Mouse (Mus musculus): ENCODE data around the gene Ddc. TPM values are rescaled to one million over a fixed set of nuclear protein-coding genes. Genes with fewer than 3 reads are reported as not detected.

Ddc gene
- polyA plus RNA-seq, 1 experiment from 2014 or later, result 10.2 TPM

DNA sequence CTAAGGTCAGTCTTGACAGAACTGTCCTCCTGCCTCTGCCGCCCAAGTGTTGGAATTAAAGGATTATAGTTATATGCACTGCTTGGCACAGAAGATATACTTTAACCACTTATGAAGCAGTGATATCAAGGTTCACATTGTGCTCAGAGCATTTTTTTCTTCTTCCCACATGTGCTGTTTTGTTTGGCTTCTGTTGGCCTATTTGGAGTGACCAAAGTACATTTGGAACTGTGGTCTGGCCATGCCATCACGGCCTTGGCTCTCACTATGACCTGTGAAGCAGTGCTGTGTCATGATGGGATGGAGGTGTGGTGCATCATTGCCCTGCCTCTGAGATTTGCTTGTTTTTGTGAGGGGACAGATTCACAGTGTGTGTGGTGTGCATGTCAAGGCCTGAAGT is 30.6 kb upstream of the Ddc start:
- H3K27ac ChIP-seq (replicated peaks; ENCODE audit: low read depth, low read length), result no peak overlapping the region
- no peaks in the 10 kb centered on the region for H3K9me3 ChIP-seq (ENCODE audit: control insufficient read depth, low read length)
- H3K4me2 ChIP-seq (ENCODE audit: low read depth, severe bottlenecking), result no peak overlapping the region
- ATAC-seq (ENCODE audit: insufficient number of reproducible peaks, low FRiP score, low TSS enrichment, low read depth) (no peak), DNase-seq (ENCODE audit: low spot score) (no peak)
- 92% methylated on average over 2 of the region's 2 CpGs for WGBS
- peaks cover 3% of the 10 kb centered on the region; the same call in 1 of the 2 replicates for H3K4me1 ChIP-seq (ENCODE audit: control insufficient read depth, insufficient read depth, low read length)
- H3K27me3 ChIP-seq (ENCODE audit: control insufficient read depth, insufficient read depth, low read length), result no peaks in the 10 kb centered on the region
- H3K4me3 ChIP-seq (ENCODE audit: low read depth, low read length), result no peak overlapping the region
- H3K36me3 ChIP-seq (ENCODE audit: control insufficient read depth, insufficient read depth, low read length), result peaks cover 3% of the 10 kb centered on the region; the same call in 1 of the 2 replicates
- H3K9ac ChIP-seq (ENCODE audit: low read length), result no peak overlapping the region

DNA sequence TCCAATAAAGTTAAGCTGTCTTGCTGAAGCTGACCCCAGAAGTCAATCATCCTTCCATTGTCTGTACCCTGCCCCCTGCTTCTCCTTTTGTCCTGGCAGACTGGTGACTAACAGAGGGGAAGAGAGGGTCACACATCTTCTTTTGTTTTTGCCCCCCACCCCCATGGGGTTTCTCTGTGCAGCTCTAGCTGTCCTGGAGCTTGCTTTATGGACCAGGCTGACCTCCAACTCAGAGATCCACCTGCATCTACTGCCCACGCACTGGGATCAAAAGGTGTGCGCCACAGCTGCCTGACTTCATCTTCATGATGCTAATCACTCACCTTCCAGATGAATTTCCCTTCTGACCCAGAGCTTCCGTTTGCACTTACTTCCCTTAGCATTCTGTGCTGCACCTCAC is 26.0 kb upstream of the Ddc start:
- ATAC-seq (ENCODE audit: insufficient number of reproducible peaks, low FRiP score, low TSS enrichment, low read depth), result no peak
- WGBS, result 68% methylated on average over 3 of the region's 3 CpGs
- DNase-seq (ENCODE audit: low spot score), result no peak

DNA sequence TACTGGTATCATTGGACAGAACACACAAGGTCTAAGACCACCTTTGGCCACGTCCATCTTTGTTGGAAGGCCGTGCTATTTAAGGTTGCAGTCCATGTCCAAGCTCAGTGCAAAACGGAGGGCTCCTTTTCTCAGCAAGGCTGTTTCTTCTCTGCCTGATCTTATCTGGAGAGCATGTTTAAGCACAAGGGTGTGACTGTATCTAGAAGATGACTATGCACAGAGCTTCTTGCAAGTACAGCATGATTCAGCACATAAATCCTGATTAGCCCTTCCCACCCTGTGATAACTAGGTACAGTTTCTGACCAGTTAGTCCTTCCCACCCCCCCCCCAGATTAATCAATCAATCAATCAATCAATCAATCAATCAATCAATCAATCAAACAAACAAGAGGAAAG is 25.4 kb upstream of the Ddc start:
- no peak overlapping the region for H3K4me2 ChIP-seq (ENCODE audit: low read depth, severe bottlenecking)
- ATAC-seq (ENCODE audit: insufficient number of reproducible peaks, low FRiP score, low TSS enrichment, low read depth) (no peak), DNase-seq (ENCODE audit: low spot score) (no peak)
- no peaks in the 10 kb centered on the region for H3K27me3 ChIP-seq (ENCODE audit: control insufficient read depth, insufficient read depth, low read length)
- WGBS, result 87% methylated on average over 3 of the region's 3 CpGs
- no peaks in the 10 kb centered on the region for H3K4me1 ChIP-seq (ENCODE audit: control insufficient read depth, insufficient read depth, low read length)
- no peaks in the 10 kb centered on the region for H3K36me3 ChIP-seq (ENCODE audit: control insufficient read depth, insufficient read depth, low read length)
- no peak overlapping the region for H3K4me3 ChIP-seq (ENCODE audit: low read depth, low read length)
- H3K9ac ChIP-seq (ENCODE audit: low read length), result no peak overlapping the region
- H3K9me3 ChIP-seq (ENCODE audit: control insufficient read depth, low read length), result no peaks in the 10 kb centered on the region
- H3K27ac ChIP-seq (replicated peaks; ENCODE audit: low read depth, low read length), result no peak overlapping the region

More for the DNA sequence above, 26.0 kb upstream of the Ddc start:
- H3K9ac ChIP-seq (ENCODE audit: low read length), result no peak overlapping the region
- H3K4me1 ChIP-seq (ENCODE audit: control insufficient read depth, insufficient read depth, low read length), result no peaks in the 10 kb centered on the region
- no peak overlapping the region for H3K4me3 ChIP-seq (ENCODE audit: low read depth, low read length)
- no peak overlapping the region for H3K4me2 ChIP-seq (ENCODE audit: low read depth, severe bottlenecking)
- no peaks in the 10 kb centered on the region for H3K27me3 ChIP-seq (ENCODE audit: control insufficient read depth, insufficient read depth, low read length)
- H3K36me3 ChIP-seq (ENCODE audit: control insufficient read depth, insufficient read depth, low read length), result no peaks in the 10 kb centered on the region
- H3K9me3 ChIP-seq (ENCODE audit: control insufficient read depth, low read length), result no peaks in the 10 kb centered on the region
- no peak overlapping the region for H3K27ac ChIP-seq (replicated peaks; ENCODE audit: low read depth, low read length)

DNA sequence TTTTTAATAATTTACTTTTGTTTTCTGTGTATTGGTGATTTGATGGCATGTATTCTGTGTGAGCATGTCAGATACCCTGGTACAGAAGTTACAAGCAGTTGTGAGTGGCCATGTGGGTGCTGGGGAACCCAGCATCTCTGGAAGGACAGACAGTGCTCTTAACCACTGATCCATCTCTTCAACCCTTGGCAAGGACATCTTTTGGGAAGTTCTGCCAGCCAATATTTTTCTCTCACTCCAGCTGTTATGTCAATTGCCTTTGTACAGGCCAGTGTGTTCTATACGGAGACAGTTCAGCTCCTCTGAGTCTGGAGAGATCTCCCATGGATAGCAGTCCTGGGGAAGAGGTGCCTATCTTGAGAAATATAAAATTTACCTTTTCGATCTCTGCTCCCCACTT is 24.2 kb upstream of the Ddc start:
- H3K27me3 ChIP-seq (ENCODE audit: control insufficient read depth, insufficient read depth, low read length), result no peaks in the 10 kb centered on the region
- H3K27ac ChIP-seq (replicated peaks; ENCODE audit: low read depth, low read length), result no peak overlapping the region
- DNase-seq (ENCODE audit: low spot score), result no peak
- ATAC-seq (ENCODE audit: insufficient number of reproducible peaks, low FRiP score, low TSS enrichment, low read depth), result no peak
- H3K4me3 ChIP-seq (ENCODE audit: low read depth, low read length), result no peak overlapping the region
- no peaks in the 10 kb centered on the region for H3K4me1 ChIP-seq (ENCODE audit: control insufficient read depth, insufficient read depth, low read length)
- no peak overlapping the region for H3K4me2 ChIP-seq (ENCODE audit: low read depth, severe bottlenecking)
- no peak overlapping the region for H3K9ac ChIP-seq (ENCODE audit: low read length)
- no peaks in the 10 kb centered on the region for H3K9me3 ChIP-seq (ENCODE audit: control insufficient read depth, low read length)
- 89% methylated on average over 2 of the region's 2 CpGs for WGBS
- no peaks in the 10 kb centered on the region for H3K36me3 ChIP-seq (ENCODE audit: control insufficient read depth, insufficient read depth, low read length)

DNA sequence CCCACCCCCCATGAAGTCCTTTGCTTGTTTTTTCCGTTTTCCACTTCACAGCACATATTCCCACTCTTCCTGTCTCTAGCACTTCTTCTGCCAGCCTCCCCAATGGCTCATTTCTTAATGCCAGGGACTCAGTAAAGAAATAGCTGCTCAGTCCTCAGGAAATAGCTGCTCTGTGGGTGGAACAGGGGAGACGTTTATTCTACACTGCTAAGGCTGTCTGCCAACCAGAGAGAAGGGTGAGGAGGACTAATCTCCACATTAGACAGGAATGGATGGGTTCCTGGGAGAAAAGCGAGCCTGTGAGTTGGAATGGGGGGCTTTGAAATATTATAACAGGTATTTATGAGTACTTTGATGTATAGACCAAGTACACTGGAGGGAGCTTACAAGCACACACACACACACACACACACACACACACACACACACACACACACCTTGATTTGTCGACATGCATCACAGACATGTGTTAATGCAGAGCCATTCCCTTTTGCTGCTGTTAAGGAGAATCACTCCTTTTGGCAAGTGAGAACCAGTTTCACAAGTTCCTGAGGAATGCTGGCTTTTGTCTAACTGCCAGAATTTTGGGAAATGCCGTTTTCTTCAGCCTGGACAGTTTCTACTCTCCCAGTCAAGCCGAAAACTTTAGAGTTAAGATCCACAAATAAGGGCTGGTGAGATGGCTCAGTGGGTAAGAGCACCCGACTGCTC is 9.9 kb upstream of the Ddc start:
- Histone ChIP-seq H3K27me3 (ENCODE audit: control insufficient read depth, insufficient read depth, low read length) (no peaks in the 10 kb centered on the region), H3K36me3 (ENCODE audit: control insufficient read depth, insufficient read depth, low read length) (no peaks in the 10 kb centered on the region), H3K9me3 (ENCODE audit: control insufficient read depth, low read length) (no peaks in the 10 kb centered on the region; the same call in 1 of the 2 replicates), H3K4me3 (ENCODE audit: low read depth, low read length) (no peak overlapping the region), H3K27ac (replicated peaks; ENCODE audit: low read depth, low read length) (no peak overlapping the region), H3K9ac (ENCODE audit: low read length) (no peak overlapping the region), H3K4me1 (ENCODE audit: control insufficient read depth, insufficient read depth, low read length) (no peaks in the 10 kb centered on the region), H3K4me2 (ENCODE audit: low read depth, severe bottlenecking) (no peak overlapping the region)
- DNase-seq (ENCODE audit: low spot score), result no peak
- no peak for ATAC-seq (ENCODE audit: insufficient number of reproducible peaks, low FRiP score, low TSS enrichment, low read depth)
- WGBS, result 57% methylated on average over 7 of the region's 7 CpGs

DNA sequence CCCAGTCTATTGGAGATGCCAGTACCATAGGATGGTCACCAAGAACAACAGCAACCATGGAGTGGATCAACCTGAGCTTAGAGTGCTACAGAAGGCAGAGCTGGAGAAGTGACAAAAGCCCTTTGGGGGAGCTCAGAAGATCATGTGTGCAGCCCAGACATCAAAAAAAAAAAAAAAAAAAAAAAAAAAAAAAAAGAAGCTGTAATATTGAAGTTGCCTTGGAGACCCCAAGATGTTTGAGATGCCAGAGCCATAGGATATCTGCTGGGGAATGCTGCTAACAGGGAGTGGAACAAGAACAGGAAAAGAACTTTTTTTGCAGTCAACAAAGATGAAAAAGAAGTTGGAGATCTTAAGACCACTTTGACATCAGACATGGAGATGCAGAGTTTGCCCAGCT is 7.6 kb upstream of the Ddc start:
- Histone ChIP-seq H3K36me3 (ENCODE audit: control insufficient read depth, insufficient read depth, low read length) (no peaks in the 10 kb centered on the region), H3K27ac (replicated peaks; ENCODE audit: low read depth, low read length) (no peak overlapping the region), H3K4me3 (ENCODE audit: low read depth, low read length) (no peak overlapping the region), H3K27me3 (ENCODE audit: control insufficient read depth, insufficient read depth, low read length) (no peaks in the 10 kb centered on the region), H3K4me1 (ENCODE audit: control insufficient read depth, insufficient read depth, low read length) (no peaks in the 10 kb centered on the region), H3K4me2 (ENCODE audit: low read depth, severe bottlenecking) (no peak overlapping the region), H3K9me3 (ENCODE audit: control insufficient read depth, low read length) (no peaks in the 10 kb centered on the region; the same call in 1 of the 2 replicates), H3K9ac (ENCODE audit: low read length) (no peak overlapping the region)
- no peak for DNase-seq (ENCODE audit: low spot score)
- ATAC-seq (ENCODE audit: insufficient number of reproducible peaks, low FRiP score, low TSS enrichment, low read depth), result no peak

DNA sequence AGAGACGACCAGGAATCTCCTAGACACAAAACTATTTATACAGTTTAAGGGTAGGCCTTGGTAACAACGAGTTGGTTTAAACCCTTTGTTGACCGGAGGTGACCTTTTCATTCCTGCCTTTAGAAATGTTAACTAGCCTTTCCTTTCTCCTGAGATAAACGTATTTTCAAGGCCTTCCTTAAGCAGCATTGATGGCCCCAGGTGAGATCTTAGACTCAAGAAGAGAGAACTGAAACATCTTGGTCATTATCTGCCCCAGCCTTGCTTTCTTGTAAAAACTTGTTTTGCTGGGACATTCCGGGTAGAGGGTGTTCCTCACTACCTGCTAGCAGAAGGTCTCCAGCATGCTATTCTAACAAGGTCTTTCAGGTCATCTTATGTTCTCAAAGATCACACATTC is 7.1 kb upstream of the Ddc start:
- H3K4me3 ChIP-seq (ENCODE audit: low read depth, low read length), result no peak overlapping the region
- H3K9ac ChIP-seq (ENCODE audit: low read length), result no peak overlapping the region
- H3K36me3 ChIP-seq (ENCODE audit: control insufficient read depth, insufficient read depth, low read length), result no peaks in the 10 kb centered on the region
- no peaks in the 10 kb centered on the region for H3K4me1 ChIP-seq (ENCODE audit: control insufficient read depth, insufficient read depth, low read length)
- WGBS, result 71% methylated on average over 5 of the region's 5 CpGs
- ATAC-seq (ENCODE audit: insufficient number of reproducible peaks, low FRiP score, low TSS enrichment, low read depth), result no peak
- no peak overlapping the region for H3K4me2 ChIP-seq (ENCODE audit: low read depth, severe bottlenecking)
- H3K27ac ChIP-seq (replicated peaks; ENCODE audit: low read depth, low read length), result no peak overlapping the region
- H3K9me3 ChIP-seq (ENCODE audit: control insufficient read depth, low read length), result no peaks in the 10 kb centered on the region; the same call in 1 of the 2 replicates
- DNase-seq (ENCODE audit: low spot score), result no peak
- no peaks in the 10 kb centered on the region for H3K27me3 ChIP-seq (ENCODE audit: control insufficient read depth, insufficient read depth, low read length)

DNA sequence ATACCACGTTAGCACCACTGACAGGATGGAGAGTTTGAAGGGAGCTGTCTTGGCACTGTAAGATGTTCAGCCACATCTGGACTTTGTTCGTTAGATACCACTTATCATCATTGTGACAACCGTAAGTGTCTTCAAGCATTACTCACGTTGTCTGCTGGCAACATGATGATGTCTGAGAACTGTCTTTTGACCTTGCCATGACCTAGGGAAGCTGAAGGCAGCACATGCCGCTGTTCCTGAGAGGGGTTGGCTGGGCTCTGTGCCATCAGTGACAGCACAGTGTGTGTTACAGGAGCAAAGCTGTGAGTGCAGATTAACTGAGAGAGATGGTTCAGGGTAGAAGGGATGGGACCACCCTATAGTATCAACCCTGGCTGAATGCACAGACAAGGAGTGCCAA is 3.6 kb upstream of the Ddc start:
- 59% methylated on average over 5 of the region's 5 CpGs for WGBS
- DNase-seq (ENCODE audit: low spot score) (no peak), ATAC-seq (ENCODE audit: insufficient number of reproducible peaks, low FRiP score, low TSS enrichment, low read depth) (no peak)
- H3K27me3 ChIP-seq (ENCODE audit: control insufficient read depth, insufficient read depth, low read length), result no peaks in the 10 kb centered on the region
- H3K4me3 ChIP-seq (ENCODE audit: low read depth, low read length), result no peak overlapping the region
- no peaks in the 10 kb centered on the region for H3K36me3 ChIP-seq (ENCODE audit: control insufficient read depth, insufficient read depth, low read length)
- H3K4me1 ChIP-seq (ENCODE audit: control insufficient read depth, insufficient read depth, low read length), result no peaks in the 10 kb centered on the region
- H3K9ac ChIP-seq (ENCODE audit: low read length), result no peak overlapping the region
- no peaks in the 10 kb centered on the region; the same call in 1 of the 2 replicates for H3K9me3 ChIP-seq (ENCODE audit: control insufficient read depth, low read length)
- no peak overlapping the region for H3K27ac ChIP-seq (replicated peaks; ENCODE audit: low read depth, low read length)
- no peak overlapping the region for H3K4me2 ChIP-seq (ENCODE audit: low read depth, severe bottlenecking)

DNA sequence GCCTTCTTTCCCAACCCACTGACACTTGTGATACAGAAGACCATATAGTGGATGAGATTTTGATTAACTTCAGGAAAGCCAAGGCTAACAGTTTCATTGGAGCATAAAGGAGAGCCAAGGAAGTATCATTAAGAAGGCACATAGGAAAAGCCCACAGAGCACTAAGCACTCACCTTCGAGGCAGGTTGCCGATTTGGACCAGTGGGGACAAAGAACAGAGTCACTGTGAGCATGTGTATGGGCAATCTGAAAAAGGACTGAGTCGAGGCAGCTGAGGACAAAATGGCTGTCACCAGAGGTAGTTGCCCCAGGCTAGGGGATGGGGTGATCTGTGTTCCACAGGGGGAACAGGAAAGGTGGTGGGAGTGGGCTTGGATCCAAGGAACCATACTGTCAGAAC is 552 bp upstream of the Ddc start:
- WGBS, result 90% methylated on average over 3 of the region's 3 CpGs
- Histone ChIP-seq H3K9me3 (ENCODE audit: control insufficient read depth, low read length) (no peaks in the 10 kb centered on the region; the same call in 1 of the 2 replicates), H3K9ac (ENCODE audit: low read length) (no peak overlapping the region), H3K4me3 (ENCODE audit: low read depth, low read length) (no peak overlapping the region), H3K4me2 (ENCODE audit: low read depth, severe bottlenecking) (no peak overlapping the region), H3K4me1 (ENCODE audit: control insufficient read depth, insufficient read depth, low read length) (no peaks in the 10 kb centered on the region), H3K27ac (replicated peaks; ENCODE audit: low read depth, low read length) (no peak overlapping the region), H3K36me3 (ENCODE audit: control insufficient read depth, insufficient read depth, low read length) (no peaks in the 10 kb centered on the region), H3K27me3 (ENCODE audit: control insufficient read depth, insufficient read depth, low read length) (no peaks in the 10 kb centered on the region)
- no peak for DNase-seq (ENCODE audit: low spot score)
- no peak for ATAC-seq (ENCODE audit: insufficient number of reproducible peaks, low FRiP score, low TSS enrichment, low read depth)
